Mouse (Mus musculus) monocyte, adult 2 months (primary cell): ENCODE measurements around the gene As3mt.
"Not testable (repeated sequence)": the region's sequence is repeated elsewhere in the genome, so short reads cannot be mapped to it uniquely, and the experiment has no call there.

ENCODE experiments used
- DNase-seq, 2 experiments: peaks; one replicate each; pipeline ENCODE4 v3.0.0; 2022; ENCODE audit warnings: low spot score in 2 of 2, low read depth in 1 of 2

The As3mt gene

GRCm38 (mm10) chr19:46697840-46698517 lies 9.3 kb upstream of the As3mt start:
- DNase-seq, result no peak

- DNase-seq, result no peak
Measured at GRCm38 (mm10) chr19:46699011-46699481, 8.2 kb upstream of the As3mt start.

GRCm38 (mm10) chr19:46701156-46701555 lies 6.1 kb upstream of the As3mt start:
- DNase-seq, result no peak

- no peak for DNase-seq
Measured at GRCm38 (mm10) chr19:46705779-46706495, 1.3 kb upstream of the As3mt start.

GRCm38 (mm10) chr19:46706540-46707295 lies 540 bp upstream of the As3mt start:
- no peak for DNase-seq

- no peak for DNase-seq
Measured at GRCm38 (mm10) chr19:46710614-46711013, 3.4 kb downstream of the As3mt start.

- no peak for DNase-seq
Measured at GRCm38 (mm10) chr19:46714234-46714633, 7.0 kb downstream of the As3mt start.

- DNase-seq, result no peak
Measured at GRCm38 (mm10) chr19:46715016-46715415, 7.8 kb downstream of the As3mt start.

- no peak for DNase-seq
Measured at GRCm38 (mm10) chr19:46718150-46718549, 10.9 kb downstream of the As3mt start.

- no peak for DNase-seq
Measured at GRCm38 (mm10) chr19:46724411-46724810, 17.2 kb downstream of the As3mt start.

- no peak for DNase-seq
Measured at GRCm38 (mm10) chr19:46726142-46726541, 18.9 kb downstream of the As3mt start.

- no peak for DNase-seq
Measured at GRCm38 (mm10) chr19:46727140-46727736, 20.0 kb downstream of the As3mt start.

GRCm38 (mm10) chr19:46727945-46728540 lies 20.8 kb downstream of the As3mt start:
- no peak for DNase-seq

- DNase-seq, result no peak
Measured at GRCm38 (mm10) chr19:46728909-46729308, 21.7 kb downstream of the As3mt start.

- no peak for DNase-seq
Measured at GRCm38 (mm10) chr19:46731351-46731750, 24.1 kb downstream of the As3mt start.

GRCm38 (mm10) chr19:46732673-46733072 lies 25.4 kb downstream of the As3mt start:
- DNase-seq, result not testable (repeated sequence)

GRCm38 (mm10) chr19:46733626-46734025 lies 26.4 kb downstream of the As3mt start:
- DNase-seq, result no peak

GRCm38 (mm10) chr19:46735241-46735640 lies 28.0 kb downstream of the As3mt start:
- no peak for DNase-seq

- no peak for DNase-seq
Measured at GRCm38 (mm10) chr19:46737106-46737505, 29.8 kb downstream of the As3mt start.

- DNase-seq, result peak in 1 of 2 experiments; percentile 46
Measured at GRCm38 (mm10) chr19:46740341-46741008, 33.2 kb downstream of the As3mt start.
